Mouse (Mus musculus) thymus, adult 2 months (tissue): ENCODE results near the gene Dnajc12.
A peak's percentile ranks its signal among the peaks of the same experiment; 100 is the strongest.

Source experiments
- CTCF ChIP-seq: fragments of 200-500 bp; IDR thresholded peaks from 2 replicates; pipeline ENCODE4 v1.5.1; 2012; ENCODE audit warnings: mild to moderate bottlenecking, control low read depth, low read length, moderate library complexity, borderline replicate concordance; ENCODE audit not compliant: control insufficient read depth, poor library complexity, insufficient read depth; ENCODE audit errors: extremely low read depth
- POLR2A ChIP-seq: fragments of 200-500 bp; IDR thresholded peaks from 2 replicates; pipeline ENCODE4 v1.6.1; 2012; ENCODE audit warnings: mild to moderate bottlenecking, low read length, control low read depth, moderate library complexity; ENCODE audit not compliant: control insufficient read depth, poor library complexity, insufficient read depth; ENCODE audit errors: extremely low read depth

- no peak for TF ChIP-seq CTCF
- TF ChIP-seq POLR2A, result peak; percentile 96
Measured at GRCm38 (mm10) chr10:63338914-63339643, 43.2 kb upstream of the Dnajc12 start.
